Mouse (Mus musculus) retina, adult 2 months (tissue): ENCODE data around the gene Gm3629.
"Not testable (repeated sequence)": the region's sequence is repeated elsewhere in the genome, so short reads cannot be mapped to it uniquely, and the experiment has no call there.

Source experiments
- DNase-seq: peaks from one replicate; pipeline ENCODE4 v3.0.0-alpha.2; 2012; ENCODE audit warnings: low read depth, low spot score

The Gm3629 gene

GRCm38 (mm10) chr14:6590513-6590912 lies at the start of gene Gm3629:
Gene Gm3629 (minus strand): TSS chr14:6590613.
- not testable (repeated sequence) for DNase-seq

- not testable (repeated sequence) for DNase-seq
These were observed 31.9 kb upstream of the Gm3629 start, which contains the start of gene Gm3460 for GRCm38 (mm10) chr14:6622318-6622717. Gene Gm3460 (minus strand): TSS chr14:6622418.

GRCm38 (mm10) chr14:6606436-6606835 lies 16.0 kb upstream of the Gm3629 start:
- DNase-seq: not testable (repeated sequence)

GRCm38 (mm10) chr14:6605004-6605403 lies 14.6 kb upstream of the Gm3629 start:
- not testable (repeated sequence) for DNase-seq

GRCm38 (mm10) chr14:6604551-6604950 lies 14.1 kb upstream of the Gm3629 start:
- not testable (repeated sequence) for DNase-seq

GRCm38 (mm10) chr14:6537190-6537589 lies 53.2 kb downstream of the Gm3629 start, which contains the start of gene Gm8356:
Gene Gm8356 (minus strand): TSS chr14:6537290.
- DNase-seq: not testable (repeated sequence)
